Mouse (Mus musculus) layer of hippocampus, adult 11-12 months (tissue): Measurements from ENCODE around the gene Vdac1.
"Not testable (repeated sequence)": the region's sequence is repeated elsewhere in the genome, so short reads cannot be mapped to it uniquely, and the experiment has no call there.

Experiments
- DNase-seq: peaks from one replicate; pipeline ENCODE4 v3.0.0; 2022; ENCODE audit warnings: low spot score

Gene Vdac1

GRCm38 (mm10) chr11:52373841-52374240, 13.2 kb downstream of the Vdac1 start:
- no peak for DNase-seq

DNA sequence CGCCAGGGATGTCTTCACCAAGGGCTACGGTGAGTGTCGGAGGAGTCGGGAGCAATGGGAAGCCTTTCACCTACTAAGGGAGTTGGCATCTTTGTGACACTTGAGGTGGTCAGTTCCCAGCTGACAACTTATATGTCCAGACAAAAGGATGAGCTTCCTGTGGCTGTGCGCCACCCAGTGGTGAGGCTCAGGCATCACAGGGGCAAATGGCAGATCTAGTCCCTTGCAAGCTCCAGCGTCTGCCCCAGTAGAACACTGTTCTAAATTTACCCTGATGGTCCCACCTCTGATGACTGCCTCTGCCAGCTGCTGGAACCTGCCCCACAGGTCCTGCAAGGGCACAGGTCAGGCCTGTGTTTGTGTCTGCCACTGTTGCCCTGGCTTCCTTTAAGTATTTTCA, 13.7 kb downstream of the Vdac1 start:
- DNase-seq, result peak; percentile 58

- no peak for DNase-seq
These were observed 16.9 kb downstream of the Vdac1 start for GRCm38 (mm10) chr11:52377579-52377978.

GRCm38 (mm10) chr11:52379241-52379640, 18.6 kb downstream of the Vdac1 start:
- no peak for DNase-seq

DNA sequence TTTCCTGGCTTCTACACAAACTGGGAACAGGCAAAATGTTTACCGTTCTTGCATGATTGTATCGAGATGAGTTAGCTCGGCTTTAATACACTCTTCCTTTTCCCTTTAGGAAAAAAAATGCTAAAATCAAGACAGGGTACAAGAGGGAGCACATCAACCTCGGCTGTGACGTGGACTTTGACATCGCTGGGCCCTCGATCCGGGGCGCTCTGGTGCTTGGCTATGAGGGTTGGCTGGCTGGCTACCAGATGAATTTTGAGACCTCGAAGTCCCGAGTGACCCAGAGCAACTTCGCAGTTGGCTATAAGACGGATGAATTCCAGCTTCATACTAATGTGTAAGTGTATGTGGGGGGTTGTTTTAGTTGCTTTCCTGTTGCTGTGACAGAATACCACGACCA, 23.1 kb downstream of the Vdac1 start:
- no peak for DNase-seq

- no peak for DNase-seq
These were observed 24.0 kb downstream of the Vdac1 start for GRCm38 (mm10) chr11:52384667-52385066.

DNA sequence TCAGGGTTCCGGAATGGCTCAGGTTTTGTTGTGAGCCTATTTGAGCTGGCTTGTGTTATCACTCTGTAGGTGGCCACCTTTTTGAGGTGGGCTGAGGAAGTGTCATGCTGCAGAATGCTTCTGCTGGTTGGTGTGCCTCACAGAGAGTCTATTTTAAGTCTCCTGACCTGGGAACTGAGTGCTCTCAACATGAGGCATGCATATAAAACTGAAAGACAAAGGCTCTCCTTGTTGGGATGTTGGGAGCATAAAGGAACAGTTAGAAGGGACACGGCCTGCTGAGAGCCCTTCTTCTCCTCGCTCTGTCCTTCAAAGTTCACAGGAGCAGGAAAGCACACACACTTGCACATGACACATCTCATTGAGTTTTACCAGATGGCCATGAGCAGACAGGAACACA, 26.2 kb downstream of the Vdac1 start:
- no peak for DNase-seq

- no peak for DNase-seq
These were observed 27.5 kb downstream of the Vdac1 start for GRCm38 (mm10) chr11:52388150-52388549.

DNA sequence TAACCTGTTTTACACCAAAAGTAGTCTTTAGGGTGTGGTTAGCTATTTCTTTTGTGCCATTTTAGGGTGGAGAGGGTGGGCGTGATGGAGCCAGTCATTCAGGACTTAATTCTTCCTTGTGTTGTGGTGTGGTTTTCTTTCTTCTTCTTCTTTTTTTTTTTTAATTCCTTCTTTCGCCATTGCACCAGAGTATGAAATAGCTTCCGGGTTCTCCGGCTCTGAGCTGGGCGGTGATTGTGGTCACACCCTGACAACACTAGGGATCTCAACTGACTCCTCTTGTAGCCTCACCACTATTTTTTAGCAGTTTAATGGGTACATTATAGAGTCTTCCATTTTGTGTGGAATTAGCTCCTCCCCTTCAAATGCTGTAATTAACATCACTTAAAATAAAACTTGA, 28.3 kb downstream of the Vdac1 start:
- DNase-seq, result not testable (repeated sequence)

GRCm38 (mm10) chr11:52389933-52390332, 29.3 kb downstream of the Vdac1 start:
- DNase-seq, result no peak

DNA sequence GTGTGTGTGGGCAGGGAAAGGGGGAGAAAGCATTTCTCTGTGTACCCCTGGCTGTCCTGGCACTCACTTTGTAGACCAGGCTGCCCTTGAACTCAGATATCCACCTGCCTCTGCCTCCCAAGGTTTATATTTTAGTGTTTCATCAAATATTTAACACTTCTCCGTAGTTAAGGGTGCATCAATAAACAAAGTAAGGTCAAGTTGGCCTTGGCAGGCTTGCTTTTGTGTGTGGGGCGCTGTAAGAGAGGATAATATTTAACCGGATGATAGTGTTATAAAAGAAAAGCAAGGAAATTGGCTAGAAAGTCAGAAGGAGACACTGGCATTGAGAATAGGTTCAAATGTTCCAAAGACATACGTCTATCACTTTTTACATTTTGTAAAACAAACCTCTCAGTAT, 33.8 kb downstream of the Vdac1 start:
- DNase-seq, result no peak

GRCm38 (mm10) chr11:52395343-52395742, 34.7 kb downstream of the Vdac1 start:
- no peak for DNase-seq

GRCm38 (mm10) chr11:52395940-52396596, 35.4 kb downstream of the Vdac1 start, which contains the start of gene 9530068E07Rik:
9530068E07Rik (plus strand) TSS chr11:52396428.
- peak; percentile 93 for DNase-seq

- no peak for DNase-seq
These were observed 36.0 kb downstream of the Vdac1 start for GRCm38 (mm10) chr11:52396597-52397188.

DNA sequence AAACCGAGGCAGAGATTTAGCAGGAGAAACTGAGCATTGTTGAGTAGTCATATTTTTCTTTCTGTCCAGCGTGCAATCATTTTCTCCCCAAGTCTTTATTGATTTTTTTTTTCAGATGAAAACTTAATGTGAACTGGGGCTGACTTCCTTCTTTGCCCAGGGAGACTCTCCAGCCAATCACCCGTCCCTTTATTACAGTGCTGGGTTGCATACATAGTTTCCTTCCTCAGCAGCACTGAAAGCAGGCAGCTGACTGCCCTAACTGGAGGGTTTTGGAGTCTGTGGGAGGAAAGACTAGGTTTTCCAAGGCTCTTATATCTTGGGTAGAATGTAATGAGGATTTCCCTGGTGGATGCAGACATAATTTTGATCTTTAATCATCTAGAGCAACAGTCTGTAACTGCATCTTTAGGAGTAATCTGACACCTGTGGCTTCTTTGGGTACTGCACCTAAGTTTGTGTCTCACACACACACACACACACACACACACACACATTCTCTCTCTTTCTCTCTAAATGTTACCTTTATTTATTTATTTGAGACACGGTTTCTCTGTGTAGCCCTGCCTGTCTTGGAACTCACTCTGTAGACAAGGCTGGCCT, 36.8 kb downstream of the Vdac1 start:
- DNase-seq, result no peak

DNA sequence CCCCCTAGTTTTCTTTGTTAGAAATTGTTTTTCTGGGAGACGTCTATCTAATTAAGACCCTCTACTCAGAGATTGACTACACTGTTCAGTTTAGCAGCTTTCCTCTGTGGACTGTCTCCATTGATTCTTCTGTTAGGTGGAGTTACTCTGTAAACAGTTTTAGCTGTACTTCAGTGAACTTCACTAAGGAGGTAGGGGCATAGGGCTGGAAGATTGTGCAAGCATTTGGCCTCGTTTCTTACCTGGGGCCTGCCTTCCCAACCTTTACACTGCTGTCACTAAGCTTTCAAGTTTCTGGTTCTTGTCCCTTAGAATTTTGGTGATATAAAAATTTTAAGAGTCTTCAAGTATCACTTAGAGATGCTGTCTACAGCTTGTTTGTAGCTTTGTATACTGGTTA, 40.8 kb downstream of the Vdac1 start:
- no peak for DNase-seq

GRCm38 (mm10) chr11:52402566-52402965, 41.9 kb downstream of the Vdac1 start:
- DNase-seq, result no peak

GRCm38 (mm10) chr11:52404209-52404608, 43.5 kb downstream of the Vdac1 start:
- no peak for DNase-seq

GRCm38 (mm10) chr11:52405196-52405688, 44.6 kb downstream of the Vdac1 start:
- DNase-seq, result no peak

GRCm38 (mm10) chr11:52409316-52409715, 48.7 kb downstream of the Vdac1 start:
- DNase-seq, result no peak

GRCm38 (mm10) chr11:52418358-52418757, 57.7 kb downstream of the Vdac1 start:
- no peak for DNase-seq

GRCm38 (mm10) chr11:52419246-52419645, 58.6 kb downstream of the Vdac1 start:
- no peak for DNase-seq

DNA sequence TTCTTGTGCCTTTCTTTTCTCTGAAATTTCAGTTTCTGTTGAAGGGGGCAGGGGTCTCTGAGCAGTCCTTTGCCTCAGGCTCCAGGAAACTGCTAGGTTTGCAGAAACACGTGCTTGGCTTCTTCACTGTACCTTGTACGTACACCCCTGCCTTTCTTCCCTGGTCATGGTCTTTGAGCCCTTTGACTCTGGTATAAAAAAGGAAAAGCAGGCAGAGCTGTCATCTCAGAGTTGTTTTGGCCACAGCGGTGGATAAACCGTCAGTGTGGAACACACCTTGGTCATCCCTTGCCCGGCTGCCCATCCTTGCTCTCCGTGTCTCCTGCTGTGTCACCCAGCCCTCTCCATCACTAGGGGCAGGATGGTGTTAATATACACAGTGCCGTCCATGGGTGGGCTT, 59.2 kb downstream of the Vdac1 start:
- DNase-seq, result no peak
